Mouse (Mus musculus) CD4-positive, CD25-positive, alpha-beta regulatory T cell, adult 9 weeks (primary cell): ENCODE results near the gene Vmn1r85. TPM values are rescaled to one million over a fixed set of nuclear protein-coding genes. Genes with fewer than 3 reads are reported as not detected.

Source experiments
- polyA plus RNA-seq: library from polyadenylated mRNA; unstranded; fragments of 100-300 nt; shearing (Covaris generic); gene quantifications from one replicate; pipeline ENCODE4 v1.2.1, GENCODE M21; 2017

Gene Vmn1r85
- not detected for polyA plus RNA-seq

DNA sequence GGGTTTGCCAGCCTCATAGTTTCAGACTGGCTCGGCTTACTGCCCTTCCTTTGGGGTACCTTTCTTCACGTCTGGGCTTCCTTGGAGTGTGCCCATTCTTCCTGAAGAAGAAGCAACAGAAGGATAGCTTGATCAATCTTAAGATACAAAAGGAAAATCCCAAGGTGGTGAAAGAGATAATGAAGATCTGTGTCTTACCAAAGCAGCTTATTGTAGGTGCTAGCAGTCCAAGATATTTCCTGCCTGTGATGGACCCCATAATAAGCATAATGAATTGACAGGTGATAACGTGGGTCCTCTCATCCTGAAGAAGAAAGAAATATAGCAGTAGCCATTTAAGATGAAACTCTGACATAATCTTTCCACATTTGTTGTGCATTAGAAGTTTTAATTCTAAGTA, at the start of gene Vmn1r85:
Vmn1r85 (minus strand) TSS at position 101 of the 400 bp plus-strand sequence.

DNA sequence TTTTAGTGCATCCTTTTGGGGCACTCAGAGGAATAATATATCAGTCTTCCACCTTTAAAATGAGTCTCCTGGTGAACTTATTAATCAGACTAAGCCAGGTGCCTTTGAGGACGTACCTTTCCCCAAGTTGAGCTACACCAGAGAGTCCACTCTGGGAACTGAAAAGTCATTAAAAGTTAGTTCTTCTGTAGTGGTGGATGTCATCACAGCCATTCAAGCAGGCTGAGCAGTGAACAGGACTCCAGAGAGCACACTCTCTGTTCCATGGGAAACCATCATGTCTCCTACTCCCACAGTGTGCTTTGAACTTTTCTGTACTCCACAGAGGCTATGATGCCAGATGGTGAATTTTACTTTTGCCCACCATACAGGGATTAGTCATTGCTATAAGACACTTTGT, 45.1 kb upstream of the Vmn1r85 start, which contains the start of gene Vmn1r87:
Vmn1r87 (minus strand) TSS at position 101 of the 400 bp plus-strand sequence.

DNA sequence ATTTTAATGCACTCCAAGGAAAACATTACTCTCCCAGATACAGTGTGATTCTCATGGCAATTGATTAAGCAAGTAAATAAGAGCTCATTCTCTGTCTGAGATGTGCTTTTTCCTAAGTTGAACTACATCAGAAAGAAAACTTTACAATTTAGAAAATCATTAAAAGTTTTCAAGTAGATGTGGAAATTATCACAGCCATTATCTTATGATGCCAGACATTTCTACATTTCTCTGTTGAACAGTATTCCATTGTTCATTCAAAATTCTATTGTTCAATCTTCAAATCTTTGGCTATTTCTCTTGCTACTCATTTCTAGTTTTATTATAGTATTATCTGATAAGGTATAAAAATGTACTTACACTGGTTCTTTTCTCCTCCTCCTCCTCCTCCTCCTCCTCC, 24.8 kb upstream of the Vmn1r85 start, which contains the start of gene Vmn1r86:
Vmn1r86 (minus strand) TSS at position 101 of the 400 bp plus-strand sequence.

DNA sequence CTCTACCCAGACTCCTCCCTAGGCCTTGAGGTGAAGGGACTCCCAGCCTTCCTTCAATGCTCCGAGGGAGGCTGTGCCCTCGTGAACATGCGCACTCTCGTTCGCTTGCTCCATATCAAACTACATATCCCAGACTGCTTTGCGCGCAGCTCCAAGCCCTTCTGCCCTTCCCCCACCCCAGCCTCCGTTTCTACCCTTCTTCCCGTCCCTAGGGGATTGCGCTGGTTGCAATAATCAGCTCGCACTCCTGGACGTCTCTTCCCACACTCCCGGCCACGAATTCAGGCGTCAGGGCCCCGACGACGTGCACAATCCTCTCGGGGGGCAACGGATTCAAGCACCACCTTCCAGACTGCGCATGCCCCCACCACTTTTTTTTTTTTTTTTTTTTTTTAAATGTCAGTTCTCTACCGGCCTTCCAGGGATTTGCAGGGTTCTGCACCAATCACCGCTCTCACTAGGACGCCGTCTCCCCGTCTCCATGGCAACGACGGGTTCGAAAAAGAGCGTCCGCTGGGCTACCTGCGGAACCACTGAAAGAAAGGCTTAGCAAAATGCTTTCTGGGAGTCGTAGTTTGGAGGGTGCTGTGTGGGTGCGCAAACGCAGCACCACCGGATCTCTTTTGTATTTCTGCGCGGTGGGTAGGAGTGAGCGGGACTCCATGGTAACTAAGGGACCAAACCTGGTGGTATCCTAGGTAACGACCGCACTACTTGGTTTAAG, 40.5 kb downstream of the Vmn1r85 start, which contains the start of gene Mzf1:
Mzf1 (minus strand) TSS at position 478 of the 724 bp plus-strand sequence.

DNA sequence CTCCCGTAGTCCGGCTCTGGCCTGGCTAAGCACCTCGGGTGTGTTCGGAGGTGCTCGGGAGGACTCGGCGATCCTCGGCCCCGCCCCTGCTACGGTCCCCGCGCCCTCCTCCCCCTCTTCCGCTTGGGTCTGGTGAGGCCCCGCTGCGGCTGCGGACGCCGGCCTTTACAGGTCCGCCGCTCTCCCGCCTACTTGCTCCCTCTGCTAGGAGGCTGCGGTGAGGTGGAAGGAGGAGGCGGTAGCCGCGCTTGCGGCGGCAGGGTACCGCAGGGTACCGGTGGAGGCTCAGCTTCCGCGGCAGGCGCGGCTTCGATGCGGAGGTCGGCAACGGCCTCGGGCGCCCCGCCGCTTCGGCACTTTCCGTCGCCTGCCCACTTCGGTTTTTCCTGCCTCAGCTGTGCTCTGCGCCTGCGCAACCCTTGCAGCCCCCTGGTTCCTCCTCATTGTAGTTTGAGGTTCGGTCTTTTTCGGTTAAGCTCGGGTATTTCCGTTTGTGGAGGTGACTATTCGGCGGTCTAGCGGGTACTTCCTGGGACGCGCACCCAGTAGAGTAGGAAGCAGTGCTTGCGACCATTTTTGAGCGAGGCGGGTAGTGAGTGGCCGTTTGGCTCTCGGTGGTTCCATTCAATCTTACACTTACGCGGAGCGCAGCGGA, 56.9 kb downstream of the Vmn1r85 start, which contains the start of gene Ube2m:
Ube2m (minus strand) TSS at position 375 of the 655 bp plus-strand sequence.

DNA sequence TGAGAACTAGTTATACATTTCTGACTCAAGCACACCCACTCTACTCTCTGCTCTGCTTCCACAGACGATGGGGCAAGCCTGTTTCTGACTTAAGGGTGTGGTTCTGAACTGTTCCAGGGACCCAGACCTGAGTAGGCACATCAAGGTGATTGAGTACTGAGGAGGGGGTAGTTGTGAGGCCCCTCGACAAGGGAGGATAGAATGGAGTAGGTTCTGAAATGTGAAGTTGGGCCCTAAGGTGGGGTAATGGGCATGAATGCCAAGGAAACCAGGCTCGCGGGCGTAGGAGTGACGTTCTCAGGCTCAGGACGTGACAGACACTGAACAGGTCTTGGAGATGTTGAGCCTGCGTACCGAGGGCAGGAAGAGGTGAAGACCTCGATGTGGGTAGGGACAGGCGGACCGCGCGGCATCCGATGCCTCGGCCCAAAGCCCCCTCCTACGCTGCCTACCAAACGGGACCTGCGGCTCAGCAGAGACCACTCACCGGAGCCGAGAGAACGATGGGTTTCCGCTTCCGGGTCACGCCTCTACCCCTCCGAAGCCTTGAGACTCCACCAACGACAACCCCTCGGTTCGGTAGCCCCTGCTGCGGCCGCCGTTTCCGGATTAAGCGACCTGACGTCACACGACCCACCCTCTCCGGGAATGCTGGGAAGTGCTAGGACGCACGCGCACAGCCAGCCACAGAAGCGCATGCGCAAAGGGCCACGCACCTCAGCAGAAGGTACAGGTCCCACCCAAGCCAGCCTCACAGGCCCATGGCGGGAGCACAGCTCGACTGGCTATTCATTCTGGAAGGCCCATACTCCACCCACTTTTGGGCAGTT, 60.6 kb downstream of the Vmn1r85 start, which contains the start of gene Chmp2a:
Chmp2a (minus strand) TSS at position 660 of the 830 bp plus-strand sequence.

Other genes starting within 250 kb of the Vmn1r85 start
- gene Zfp128, start 214.0 kb downstream of the Vmn1r85 start, polyA plus RNA-seq = 3.8 TPM
- 14.7 TPM for gene Zscan22, start 197.4 kb downstream of the Vmn1r85 start, polyA plus RNA-seq
- gene Rps5, start 172.9 kb downstream of the Vmn1r85 start, polyA plus RNA-seq = 1,332 TPM
- not detected for gene Rnf225, start 167.8 kb downstream of the Vmn1r85 start, polyA plus RNA-seq
- 6.6 TPM for gene Zfp324, start 129.3 kb downstream of the Vmn1r85 start, polyA plus RNA-seq
- 10.2 TPM for gene Zfp446, start 117.3 kb downstream of the Vmn1r85 start, polyA plus RNA-seq
- gene Slc27a5, start 97.0 kb downstream of the Vmn1r85 start, polyA plus RNA-seq = 0.16 TPM
- 38.1 TPM for gene Trim28, start 96.1 kb downstream of the Vmn1r85 start, polyA plus RNA-seq
- 3.6 TPM for gene Zbtb45, start 85.1 kb downstream of the Vmn1r85 start, polyA plus RNA-seq
- 310 TPM for gene Chmp2a, start 60.4 kb downstream of the Vmn1r85 start, polyA plus RNA-seq
- gene Ube2m, start 56.9 kb downstream of the Vmn1r85 start, polyA plus RNA-seq = 7.8 TPM
- gene Mzf1, start 40.4 kb downstream of the Vmn1r85 start, polyA plus RNA-seq = 0.45 TPM
- 0.04 TPM for gene Vmn1r86, start 24.7 kb upstream of the Vmn1r85 start, polyA plus RNA-seq
- not detected for gene Vmn1r87, start 45.0 kb upstream of the Vmn1r85 start, polyA plus RNA-seq
- gene Vmn1r88, start 64.4 kb upstream of the Vmn1r85 start, polyA plus RNA-seq = 0.04 TPM
- gene Vmn1r89, start 117.8 kb upstream of the Vmn1r85 start, polyA plus RNA-seq = not detected
- 23.1 TPM for gene Lig1, start 182.1 kb upstream of the Vmn1r85 start, polyA plus RNA-seq
- 3.5 TPM for gene Zswim9, start 183.5 kb upstream of the Vmn1r85 start, polyA plus RNA-seq
- not detected for gene Pla2g4c, start 229.5 kb upstream of the Vmn1r85 start, polyA plus RNA-seq